Mouse (Mus musculus) neural tube, embryonic 15.5 days (tissue): Measurements from ENCODE around the gene Igdcc3. TPM values are rescaled to one million over a fixed set of nuclear protein-coding genes. Genes with fewer than 3 reads are reported as not detected.

ENCODE experiments used
- ATAC-seq: fragments of 200-750 bp; cut with Nextera tagmentation; 2 replicates; pipeline ENCODE4 v1.8.0; 2017; ENCODE audit warnings: mild to moderate bottlenecking, moderate TSS enrichment, moderate library complexity; ENCODE audit not compliant: low FRiP score
- H3K27ac ChIP-seq: fragments of 300-500 bp; sonication (generic); replicated peaks from 2 replicates; pipeline ENCODE4 v1.5.1; 2015; ENCODE audit warnings: mild to moderate bottlenecking, inconsistent platforms
- H3K27me3 ChIP-seq: fragments of 300-500 bp; sonication (generic); replicated peaks from 2 replicates; pipeline ENCODE4 v1.6.1; 2015; ENCODE audit warnings: inconsistent platforms
- H3K36me3 ChIP-seq: fragments of 300-500 bp; sonication (generic); 2 replicates; pipeline ENCODE4 v1.6.1; 2015; ENCODE audit warnings: inconsistent platforms
- H3K4me1 ChIP-seq: fragments of 300-500 bp; sonication (generic); 2 replicates; pipeline ENCODE4 v1.6.1; 2015; ENCODE audit warnings: inconsistent platforms
- H3K4me2 ChIP-seq: fragments of 300-500 bp; sonication (generic); 2 replicates; pipeline ENCODE4 v1.6.1; 2015; ENCODE audit warnings: inconsistent platforms, mild to moderate bottlenecking, moderate library complexity
- H3K4me3 ChIP-seq: fragments of 300-500 bp; sonication (generic); replicated peaks from 2 replicates; pipeline ENCODE4 v1.5.1; 2015; ENCODE audit warnings: mild to moderate bottlenecking, inconsistent platforms
- H3K9ac ChIP-seq: fragments of 300-500 bp; sonication (generic); replicated peaks from 2 replicates; pipeline ENCODE4 v1.6.1; 2015; ENCODE audit warnings: mild to moderate bottlenecking, inconsistent platforms
- H3K9me3 ChIP-seq: fragments of 300-500 bp; sonication (generic); replicated peaks from 2 replicates; pipeline ENCODE4 v1.6.1; 2016; ENCODE audit warnings: inconsistent platforms
- WGBS: fragments of 180-500 bp; shearing (Covaris S2); methylation state at CpG from one replicate; pipeline ENCODE4 v1.1.7; 2015; ENCODE audit warnings: mixed read lengths; 5-methylcytosine and 5-hydroxymethylcytosine counted together
- polyA plus RNA-seq: library from polyadenylated mRNA; unstranded; fragments of >200 nt; fragmentation: Nextera tagmentation; extraction: Ambion mirVana; gene quantifications from 2 replicates; pipeline ENCODE4 v1.2.1, GENCODE M21; 2015

The Igdcc3 gene
- polyA plus RNA-seq, 1 experiment from 2014 or later, result 8.9 TPM

DNA sequence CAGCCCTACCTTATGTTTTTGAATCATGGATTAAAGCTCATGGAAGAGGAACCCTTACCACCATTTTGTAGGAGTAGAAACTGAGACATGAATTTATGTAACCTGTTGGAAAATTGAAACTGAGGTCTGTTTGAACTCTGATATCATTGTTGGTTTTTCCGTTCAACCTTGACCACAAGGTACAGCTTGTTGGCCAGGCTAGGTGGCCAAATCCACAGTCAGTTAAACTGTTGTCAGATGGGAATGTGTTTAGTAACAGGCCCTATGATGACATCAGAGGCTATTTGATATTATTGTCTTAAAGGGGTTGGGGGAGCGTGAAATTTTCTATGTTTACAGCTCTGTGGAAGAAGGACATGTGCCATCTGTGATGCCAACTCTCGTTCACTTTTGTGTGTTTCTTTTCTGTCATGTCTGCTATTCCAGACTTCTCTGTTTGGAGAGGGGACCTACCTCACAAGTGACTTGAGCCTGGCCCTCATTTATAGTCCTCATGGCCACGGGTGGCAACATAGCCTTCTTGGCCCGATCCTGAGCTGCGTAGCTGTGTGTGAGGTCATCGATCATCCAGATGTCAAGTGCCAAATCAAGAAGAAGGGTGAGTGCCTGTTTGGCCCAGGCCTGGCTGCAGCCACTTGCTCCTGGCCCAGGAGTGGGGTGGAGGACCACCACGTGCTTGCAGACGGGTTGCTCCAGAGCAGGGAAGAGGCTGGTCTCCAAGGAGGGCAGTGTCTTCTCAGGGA is 92.4 kb downstream of the Igdcc3 start:
- H3K4me3 ChIP-seq, result no peak overlapping the region
- WGBS, result 93% methylated on average over 9 of the region's 9 CpGs
- no peak for ATAC-seq
- H3K4me1 ChIP-seq, result peaks cover 10% of the 10 kb centered on the region
- no peak overlapping the region for H3K27ac ChIP-seq
- H3K27me3 ChIP-seq, result no peaks in the 10 kb centered on the region
- H3K9me3 ChIP-seq, result no peaks in the 10 kb centered on the region
- H3K36me3 ChIP-seq, result peaks cover 32% of the 10 kb centered on the region
- H3K9ac ChIP-seq, result no peak overlapping the region
- no peak overlapping the region for H3K4me2 ChIP-seq

DNA sequence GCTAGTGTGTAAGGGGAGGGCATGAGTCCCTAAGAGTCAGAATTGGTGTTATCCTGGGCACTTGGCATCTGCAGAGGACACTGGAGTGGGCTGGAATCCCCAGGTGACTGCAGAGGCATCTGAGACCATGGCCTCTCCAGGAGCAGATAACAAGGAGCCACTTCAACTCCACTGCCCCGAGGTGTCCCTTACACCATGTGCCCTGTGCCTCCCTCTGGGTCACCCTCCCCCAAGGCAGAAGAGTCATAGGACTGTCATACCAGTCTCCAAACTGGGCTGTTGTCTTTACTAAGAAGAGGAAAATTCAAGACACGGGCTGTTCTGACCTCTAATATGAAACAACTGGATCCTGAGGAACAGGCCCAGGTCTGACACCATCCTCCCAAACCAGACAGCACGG is 93.7 kb downstream of the Igdcc3 start:
- Histone ChIP-seq H3K9me3 (no peaks in the 10 kb centered on the region), H3K27me3 (no peaks in the 10 kb centered on the region), H3K4me3 (no peak overlapping the region), H3K4me2 (no peak overlapping the region), H3K27ac (no peak overlapping the region), H3K9ac (no peak overlapping the region), H3K36me3 (peaks cover 26% of the 10 kb centered on the region), H3K4me1 (peaks cover 15% of the 10 kb centered on the region)
- ATAC-seq, result no peak
- WGBS, result 88% methylated on average over 3 of the region's 3 CpGs

Other genes starting within 250 kb of the Igdcc3 start
- 0.05 and 0.06 TPM in 2 replicates for gene Slc24a1, start 189.6 kb upstream of the Igdcc3 start, polyA plus RNA-seq
- 32.2 and 38.6 TPM in 2 replicates for gene Ints14, start 180.3 kb upstream of the Igdcc3 start, polyA plus RNA-seq
- gene Hacd3, start 119.5 kb upstream of the Igdcc3 start, polyA plus RNA-seq, result 216 and 238 TPM in 2 replicates
- 31.2 and 32.9 TPM in 2 replicates for gene Dpp8, start 108.8 kb upstream of the Igdcc3 start, polyA plus RNA-seq
- 15.1 and 17.8 TPM in 2 replicates for gene Igdcc4, start 39.7 kb upstream of the Igdcc3 start, polyA plus RNA-seq
- 6.4 and 8.9 TPM in 2 replicates for gene Parp16, start 54.2 kb downstream of the Igdcc3 start, polyA plus RNA-seq
- gene Cilp, start 124.0 kb downstream of the Igdcc3 start, polyA plus RNA-seq, result 0.58 and 0.79 TPM in 2 replicates
- gene Clpx, start 153.1 kb downstream of the Igdcc3 start, polyA plus RNA-seq, result 40.6 and 43.3 TPM in 2 replicates
- gene Pdcd7, start 204.9 kb downstream of the Igdcc3 start, polyA plus RNA-seq, result 8.9 TPM in 2 replicates
- 2.3 and 3.6 TPM in 2 replicates for gene Ubap1l, start 219.9 kb downstream of the Igdcc3 start, polyA plus RNA-seq